Mouse (Mus musculus): ENCODE data around the gene Drd4.

- TF ChIP-seq POLR2A (IDR thresholded peaks at IDR 0.05; ENCODE audit: borderline replicate concordance, low read depth, low read length) = no peak
- TF ChIP-seq CTCF (IDR thresholded peaks at IDR 0.05; ENCODE audit: low read depth, low read length) = no peak
Observed at GRCm38 (mm10) chr7:141330706-141331105, 38.9 kb downstream of the Drd4 start.

Data from bone marrow macrophage, adult 2 months (primary cell).